Mouse (Mus musculus) heart, adult 18-20 months (tissue): Measurements from ENCODE around the gene Ncapg2. TPM values are rescaled to one million over a fixed set of nuclear protein-coding genes. Genes with fewer than 3 reads are reported as not detected.

ENCODE experiments used
- total RNA-seq, 2 experiments: library from RNA; stranded (reverse); gene quantifications; 2 replicates each; pipeline ENCODE4 v1.2.3; 2021

Ncapg2 gene
- total RNA-seq, 2 experiments from 2014 or later: 2.9 TPM

Other genes starting within 250 kb of the Ncapg2 start
- 1 to 10 TPM; 1.7 to 2.5 TPM for gene Wdr60, start 142.4 kb upstream of the Ncapg2 start, total RNA-seq
- not detected for gene Gm11027, start 130.0 kb upstream of the Ncapg2 start, total RNA-seq
- gene Esyt2, start 124.2 kb upstream of the Ncapg2 start, total RNA-seq: 10 to 100 TPM; 23.7 to 31.8 TPM
- under 1 TPM; 0.07 to 0.18 TPM for gene Ptprn2, start 80.3 kb downstream of the Ncapg2 start, total RNA-seq